Mouse (Mus musculus) heart, postnatal 4 days (tissue): ENCODE measurements around the gene Itpkb. TPM values are rescaled to one million over a fixed set of nuclear protein-coding genes. Genes with fewer than 3 reads are reported as not detected.

Experiments used
- DNase-seq: peaks from one replicate; pipeline ENCODE4 v3.0.0; 2021
- total RNA-seq, 2 experiments: library from RNA; stranded (reverse); gene quantifications; 2 replicates each; pipeline ENCODE4 v1.2.3; 2021

Gene Itpkb
- total RNA-seq, 2 experiments from 2014 or later, result 62.2 to 67.2 TPM

DNA sequence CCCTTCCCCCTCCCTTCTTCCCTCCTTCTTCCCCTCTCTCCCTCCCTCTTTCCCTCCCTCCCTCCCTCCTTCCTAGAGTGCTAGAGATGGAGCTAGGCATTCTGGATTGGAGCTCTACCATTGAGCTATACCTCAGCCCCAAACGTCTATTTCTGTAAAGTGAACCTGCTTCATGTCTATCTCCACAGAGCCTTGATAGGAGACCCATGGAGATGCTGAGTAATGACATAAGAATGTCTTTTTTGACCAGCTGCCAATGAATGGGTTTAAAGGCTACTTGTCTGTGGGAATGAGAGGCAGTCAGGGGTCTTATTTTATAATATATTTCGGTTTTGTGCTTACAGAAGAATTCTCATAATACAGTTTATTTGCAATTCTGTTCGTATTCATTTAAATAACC lies 15.2 kb upstream of the Itpkb start:
- DNase-seq, result no peak

GRCm38 (mm10) chr1:180317450-180317849 lies 12.8 kb upstream of the Itpkb start:
- DNase-seq, result no peak

GRCm38 (mm10) chr1:180318407-180318806 lies 11.9 kb upstream of the Itpkb start:
- DNase-seq, result no peak

DNA sequence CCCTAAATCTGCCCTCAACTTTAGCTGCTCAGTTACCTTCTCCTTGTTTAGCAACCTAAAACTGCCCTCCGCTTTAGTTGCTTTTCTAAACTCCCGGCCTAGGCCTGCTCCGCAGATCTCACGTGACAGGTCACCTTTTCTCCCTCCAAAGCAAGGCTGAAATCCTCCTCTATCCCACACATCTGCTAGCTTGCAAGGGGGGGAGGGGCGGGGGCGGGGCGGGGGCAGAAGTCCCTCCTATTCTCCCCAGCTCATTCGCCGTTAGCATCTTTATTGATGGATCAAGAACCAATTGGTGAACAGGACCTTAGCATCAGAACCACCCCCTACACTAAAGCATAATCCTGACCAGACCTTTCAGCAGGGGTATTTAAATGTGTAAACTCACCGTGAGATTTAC lies 10.4 kb upstream of the Itpkb start:
- no peak for DNase-seq

DNA sequence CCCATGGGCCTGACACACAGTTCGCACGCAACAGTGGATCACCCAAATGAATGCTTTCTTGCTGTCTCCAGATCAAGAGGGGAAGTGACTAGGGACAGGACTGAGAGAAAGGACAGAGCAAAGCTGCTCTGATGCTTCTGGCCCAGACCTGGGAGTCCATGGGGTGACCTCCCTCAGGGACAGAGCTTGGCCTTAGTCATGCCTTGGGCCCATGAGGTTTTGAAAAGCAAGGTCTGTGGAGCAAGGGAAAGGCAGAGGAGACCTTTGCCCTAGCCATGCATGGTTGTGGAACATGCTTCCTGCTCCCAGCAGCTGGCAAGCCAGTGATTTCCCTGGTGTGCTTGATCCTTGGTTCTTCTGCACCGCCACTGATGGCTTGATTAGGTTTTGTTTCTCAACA lies 7.4 kb upstream of the Itpkb start:
- DNase-seq, result no peak

- no peak for DNase-seq
Measured at GRCm38 (mm10) chr1:180323491-180323890, 6.8 kb upstream of the Itpkb start.

DNA sequence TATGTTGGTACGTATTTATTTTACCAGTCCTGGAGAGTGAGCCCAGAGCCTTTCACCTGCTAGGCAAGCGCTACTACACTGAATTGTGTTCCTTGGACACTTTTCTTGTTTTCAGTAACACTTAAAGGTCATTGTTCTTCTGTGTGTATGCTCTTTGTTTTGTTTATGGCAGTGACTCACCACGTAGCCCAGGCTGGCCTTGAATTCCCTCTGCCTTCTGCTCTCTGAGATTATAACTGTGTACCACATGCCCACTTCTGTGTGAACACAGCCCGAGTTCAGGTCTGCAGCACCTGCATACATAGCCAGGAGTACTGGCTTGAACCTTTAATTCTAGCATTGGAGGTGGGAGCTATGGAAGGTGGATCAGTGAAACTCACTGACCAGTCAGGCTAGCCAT lies 6.0 kb upstream of the Itpkb start:
- no peak for DNase-seq

DNA sequence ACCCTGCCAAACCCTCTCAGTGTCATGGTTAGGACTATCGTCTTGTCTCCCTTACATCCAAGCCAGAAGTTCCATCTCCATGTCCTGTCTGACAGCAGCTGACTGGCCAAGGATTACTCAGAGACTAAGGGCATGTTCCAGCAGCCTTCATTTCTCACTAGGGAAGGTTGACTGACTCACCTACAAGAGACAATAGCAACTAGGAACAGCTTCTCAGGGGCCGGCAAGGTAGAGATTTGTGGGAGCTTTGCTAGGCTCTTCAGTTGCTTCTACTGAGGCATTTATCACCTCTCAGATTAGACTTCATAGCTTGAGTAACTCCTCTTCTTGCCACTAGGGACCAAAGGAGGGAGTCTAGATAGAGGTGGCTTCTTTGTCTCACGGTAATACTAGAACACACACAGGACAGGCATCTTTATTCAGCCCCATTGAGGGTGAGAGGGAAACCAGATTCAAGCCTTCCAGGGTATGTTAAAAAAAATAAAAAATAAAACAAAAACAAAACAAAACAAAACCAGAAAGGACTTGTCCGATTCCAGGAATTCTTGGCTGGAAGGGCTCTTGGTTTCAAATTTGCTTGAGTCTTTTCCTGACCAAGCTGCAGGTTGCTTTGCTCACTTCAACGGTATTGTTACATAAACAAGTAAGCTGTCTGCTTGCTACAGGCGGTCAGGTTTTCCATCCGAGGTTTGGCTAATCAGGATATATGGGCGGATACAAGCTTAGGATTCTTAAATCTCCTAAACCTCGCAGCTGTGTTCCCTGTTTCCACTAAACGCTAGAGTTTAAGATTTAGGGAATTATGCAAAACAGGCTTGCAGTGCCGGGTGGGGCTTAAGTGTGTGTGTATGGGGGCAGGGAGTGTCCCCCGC lies 1.3 kb upstream of the Itpkb start:
- peak; percentile 28 for DNase-seq

DNA sequence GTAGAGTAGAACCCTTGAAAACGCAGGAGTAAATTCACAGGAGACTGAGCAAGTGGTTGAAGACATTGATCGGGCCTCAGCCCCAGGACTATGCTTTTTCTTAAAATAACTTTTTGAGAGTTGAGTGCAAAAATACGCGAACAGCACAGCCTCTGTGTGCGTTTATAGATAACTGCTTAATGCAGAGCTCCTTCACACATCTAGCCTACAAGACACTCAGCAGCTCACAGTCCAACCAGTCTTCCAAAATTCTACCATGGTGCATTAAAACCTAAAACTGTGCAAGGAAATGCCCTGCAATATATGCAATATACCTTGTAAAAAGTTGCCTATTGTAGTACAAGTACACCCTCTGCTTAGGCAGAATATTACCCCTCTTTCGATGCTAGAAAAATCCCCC lies 579 bp upstream of the Itpkb start:
- DNase-seq, result no peak

- DNase-seq, result peak; percentile 50
Measured at GRCm38 (mm10) chr1:180330707-180331545, 641 bp downstream of the Itpkb start.

- DNase-seq, result peak; percentile 47
Measured at GRCm38 (mm10) chr1:180331546-180332075, 1.3 kb downstream of the Itpkb start.

DNA sequence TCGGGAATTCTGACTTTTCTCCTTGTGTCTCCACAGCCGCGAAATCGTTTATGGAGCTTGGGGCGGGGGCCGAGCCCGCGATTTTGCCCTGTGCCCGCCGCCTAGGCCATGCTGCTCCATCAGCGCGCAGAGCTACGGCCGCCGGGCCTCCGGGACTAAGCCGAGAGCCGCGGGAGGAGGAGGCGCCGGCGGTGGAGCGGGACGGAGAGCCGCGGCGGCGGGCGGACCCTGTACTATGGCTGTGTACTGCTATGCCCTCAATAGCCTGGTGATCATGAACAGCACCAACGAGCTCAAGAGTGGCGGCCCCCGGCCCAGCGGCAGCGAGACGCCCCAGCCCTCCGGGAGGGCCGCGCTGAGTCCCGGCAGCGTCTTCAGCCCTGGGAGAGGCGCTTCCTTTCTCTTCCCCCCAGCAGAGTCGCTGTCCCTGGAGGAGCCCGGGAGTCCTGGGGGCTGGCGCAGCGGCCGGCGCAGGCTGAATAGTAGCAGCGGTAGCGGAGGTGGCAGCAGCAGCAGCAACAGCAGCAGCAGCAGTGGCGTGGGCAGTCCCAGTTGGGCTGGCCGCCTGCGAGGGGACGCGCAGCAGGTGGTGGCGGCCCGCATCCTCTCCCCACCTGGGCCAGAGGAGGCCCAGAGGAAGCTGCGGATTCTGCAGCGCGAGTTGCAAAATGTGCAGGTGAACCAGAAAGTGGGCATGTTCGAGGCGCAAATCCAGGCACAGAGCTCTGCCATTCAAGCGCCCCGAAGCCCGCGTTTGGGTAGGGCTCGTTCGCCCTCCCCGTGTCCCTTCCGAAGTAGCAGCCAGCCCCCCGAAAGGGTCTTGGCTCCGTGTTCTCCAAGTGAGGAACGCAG lies 2.0 kb downstream of the Itpkb start:
- peak; percentile 55 for DNase-seq

DNA sequence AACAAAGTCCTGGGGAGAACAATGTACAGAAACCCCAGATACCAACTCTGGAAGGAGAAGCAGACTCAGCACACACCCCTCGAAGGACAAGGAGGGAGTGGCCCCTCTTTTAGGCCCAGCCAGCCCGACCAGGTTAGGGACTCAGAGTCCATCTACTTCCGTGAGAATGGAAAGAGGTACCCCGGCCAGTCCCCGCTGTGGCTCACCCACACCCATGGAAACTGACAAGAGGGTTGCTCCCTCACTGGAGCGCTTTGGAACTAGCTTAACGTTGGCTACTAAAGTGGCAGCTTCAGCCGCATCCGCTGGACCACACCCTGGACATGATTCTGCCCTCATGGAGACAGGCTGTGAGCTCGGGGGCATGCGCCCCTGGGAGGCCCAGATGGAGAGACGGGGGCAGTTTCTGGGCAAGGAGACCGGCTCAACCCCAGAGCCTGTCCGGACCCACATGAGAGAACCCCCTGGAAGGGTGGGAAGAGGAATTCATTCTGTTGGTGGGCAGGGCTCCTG lies 2.7 kb downstream of the Itpkb start:
- no peak for DNase-seq

DNA sequence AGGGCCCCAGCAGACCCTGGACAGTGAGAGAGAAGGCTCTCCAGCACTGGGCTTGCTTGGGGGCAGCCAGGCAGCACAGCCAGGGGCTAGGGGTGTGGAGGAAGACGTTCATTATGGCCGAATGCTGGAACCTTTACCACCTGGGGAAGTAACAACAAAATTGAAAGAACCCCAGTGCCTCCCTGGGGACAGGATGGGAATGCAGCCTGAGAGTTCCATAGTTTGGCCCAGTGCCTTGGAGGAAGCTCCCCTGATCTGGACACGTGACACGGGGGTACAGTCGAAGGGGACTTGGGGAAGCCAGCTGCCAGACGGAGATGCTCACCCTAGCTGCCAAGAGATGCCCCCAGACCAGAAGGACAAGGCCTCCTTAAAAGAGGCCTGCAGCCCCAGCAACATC lies 3.3 kb downstream of the Itpkb start:
- DNase-seq, result peak; percentile 34

GRCm38 (mm10) chr1:180334541-180334940 lies 4.3 kb downstream of the Itpkb start:
- DNase-seq, result no peak

- DNase-seq, result no peak
Measured at GRCm38 (mm10) chr1:180335513-180336375, 5.5 kb downstream of the Itpkb start.

GRCm38 (mm10) chr1:180338358-180338757 lies 8.1 kb downstream of the Itpkb start:
- DNase-seq, result no peak

DNA sequence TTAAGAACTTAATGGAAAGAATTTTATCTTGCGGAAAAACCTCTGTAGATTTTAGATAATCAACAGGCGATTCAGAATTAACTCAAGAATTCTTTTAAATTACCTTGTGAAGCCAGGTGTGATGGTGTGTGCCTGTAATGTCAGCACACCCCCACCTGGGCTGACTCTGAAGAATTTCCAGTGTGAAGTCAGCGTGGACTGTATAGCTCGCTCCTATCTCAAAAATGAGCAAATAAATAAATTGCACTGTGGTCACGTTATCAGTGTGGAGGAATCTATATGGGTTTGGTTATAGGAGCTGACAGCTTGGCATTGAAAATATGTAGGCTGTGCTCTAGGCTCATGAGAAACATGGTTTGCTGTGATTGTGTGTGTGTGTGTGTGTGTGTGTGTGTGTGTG lies 8.9 kb downstream of the Itpkb start:
- DNase-seq, result no peak

DNA sequence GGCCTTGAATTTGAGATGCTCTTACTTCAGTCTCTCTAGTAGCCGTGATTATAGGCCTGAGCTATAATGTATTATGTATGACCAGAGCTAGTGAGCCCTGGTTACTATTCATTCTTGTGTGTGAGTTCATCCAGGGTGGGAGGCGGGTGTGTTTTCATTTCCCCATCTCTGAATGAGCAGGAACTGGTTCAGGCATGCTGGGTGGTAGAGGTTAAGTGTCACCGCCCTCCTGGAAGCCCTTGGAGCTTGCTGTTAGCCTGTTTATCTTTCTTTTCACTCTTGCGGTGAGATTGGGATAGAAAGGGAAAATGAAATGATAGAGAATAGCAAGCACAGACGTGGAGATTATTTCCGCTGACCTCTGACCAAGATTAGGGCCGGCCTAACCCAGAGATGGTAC lies 12.7 kb downstream of the Itpkb start:
- no peak for DNase-seq

- no peak for DNase-seq
Measured at GRCm38 (mm10) chr1:180343434-180344210, 13.3 kb downstream of the Itpkb start.
